In genomic region chr2:18055929-18056785, GRCm38 (mm10) we compare ENCODE assay signal across 1 mouse cellular context.
A peak's percentile ranks its signal among the peaks of the same experiment; 100 is the strongest.
TF ChIP-seq lines count a peak whose summit lies in the region.

No protein-coding gene starts in this region.

TF ChIP-seq in CH12.LX, 34 proteins besides CTCF, POLR2A, EP300 and RAD21 (continued from another document):
- TF ChIP-seq CHD1 (IDR thresholded peaks at IDR 0.05; ENCODE audit: low read depth, low read length) (peak; percentile 93), PAX5 (IDR thresholded peaks at IDR 0.05; ENCODE audit: low read length) (no peak), NRF1 (IDR thresholded peaks at IDR 0.05; ENCODE audit: low read depth, low read length) (peak; percentile 38), E2F4 (IDR thresholded peaks at IDR 0.05; ENCODE audit: insufficient replicate concordance, low read depth, low read length) (no peak), SIN3A (IDR thresholded peaks at IDR 0.05; ENCODE audit: low read length) (peak; percentile 77)
TF ChIP-seq in CH12.LX: peak in this region for 12.
